10 mouse cellular contexts compared by ENCODE assay signal in the genomic region with DNA sequence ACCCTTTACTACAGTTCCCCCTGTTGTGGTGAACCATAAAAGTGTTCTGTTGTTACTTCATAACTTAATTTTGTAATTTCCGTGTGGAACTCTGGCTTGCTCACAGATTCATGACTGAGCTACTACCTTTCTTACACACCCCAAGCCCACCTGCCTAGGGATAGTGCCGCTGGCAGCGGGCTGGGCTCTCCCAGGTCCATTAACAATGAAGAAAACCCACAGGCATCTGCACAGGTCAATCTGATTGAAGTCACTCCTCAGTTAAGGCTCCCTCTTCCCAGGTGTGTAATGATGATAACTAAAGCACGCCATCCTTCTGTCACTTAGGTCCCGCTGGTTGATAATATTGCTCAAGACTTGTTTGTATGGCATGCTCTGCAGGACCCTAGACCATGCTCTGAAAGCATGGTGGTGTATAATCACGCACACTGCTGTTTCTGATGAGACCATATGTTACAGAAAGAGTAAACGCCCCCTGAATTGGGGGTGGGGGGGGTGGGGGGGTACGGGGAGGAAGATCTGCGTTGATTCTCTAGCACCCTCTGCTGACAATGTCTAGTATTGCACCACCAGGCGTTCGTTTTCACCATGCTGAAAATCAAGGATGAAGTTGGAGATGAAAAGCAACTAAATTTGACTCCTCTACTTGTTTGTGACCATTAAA. TPM values are rescaled to one million over a fixed set of nuclear protein-coding genes. Genes with fewer than 3 reads are reported as not detected.
DNase-seq lines count a peak whose midpoint lies in the region; ATAC-seq lines count a peak whose summit lies in the region.
"Had no signal": no experiment of that assay in that cellular context is flagged by ENCODE, and none has a peak within 500 bp of the region (broad histone marks: within the 10 kb centered on the region; RNA-seq: fewer than 3 reads in every experiment).

No protein-coding gene starts in this region.

- DNase-seq in heart, adult 8-10 months (ENCODE audit: low spot score), result peak; percentile 26
- no peak for DNase-seq in heart, adult 9 months (ENCODE audit: low spot score in 2 of 2)
- DNase-seq in c-Kit-negative CD71-positive TER-119-positive erythroid progenitor cells, embryonic 14.5 days (ENCODE audit: low read depth, low spot score), result peak; percentile 20
- peak; percentile 40 to 64 for DNase-seq in left cerebral cortex, postnatal 14 days (ENCODE audit: low spot score in 2 of 2)
- DNase-seq in Muller cell, postnatal 12 days (ENCODE audit: inconsistent ontology term), result no peak

- intact Hi-C loops in left cerebral cortex, postnatal 14 days (cut with DNase I), result loop anchor here (5.0 kb wide), 1 partner anchor 78 kb away; no protein-coding TSS in a partner anchor

- H3K27me3 ChIP-seq in midbrain, embryonic 12.5 days, result no peaks in the 10 kb centered on the region; the same call in 1 of the 2 replicates
- H3K27me3 ChIP-seq: embryonic facial prominence, embryonic 15.5 days; lung, embryonic 15.5 days had no signal

- H3K9me3 ChIP-seq in midbrain, embryonic 12.5 days, result no peaks in the 10 kb centered on the region
- H3K9me3 ChIP-seq: embryonic facial prominence, embryonic 15.5 days; lung, embryonic 15.5 days had no signal

- no peak overlapping the region for H3K9ac ChIP-seq in midbrain, embryonic 12.5 days (replicated peaks)
- H3K9ac ChIP-seq: embryonic facial prominence, embryonic 15.5 days; lung, embryonic 15.5 days had no signal

- peak; percentile 47 for ATAC-seq in CD4-positive, CD25-positive, alpha-beta regulatory T cell, adult 4 months
- ATAC-seq in granulocyte monocyte progenitor cell, adult 5-6 weeks (replicated peaks; ENCODE audit: poor library complexity, severe bottlenecking), result peak; percentile 59
- ATAC-seq in midbrain, embryonic 12.5 days (ENCODE audit: low FRiP score, low read depth), result peak; percentile 57; the same call in 1 of the 2 replicates

- no peak overlapping the region for H3K4me3 ChIP-seq in midbrain, embryonic 12.5 days
- H3K4me3 ChIP-seq: embryonic facial prominence, embryonic 15.5 days; lung, embryonic 15.5 days had no signal

- H3K36me3 ChIP-seq in midbrain, embryonic 12.5 days, result no peaks in the 10 kb centered on the region
- H3K36me3 ChIP-seq: embryonic facial prominence, embryonic 15.5 days; lung, embryonic 15.5 days had no signal

- WGBS in midbrain, embryonic 12.5 days, result 35% methylated on average over 11 of the region's 11 CpGs

- no peak overlapping the region; the same call in 1 of the 2 replicates for H3K4me2 ChIP-seq in midbrain, embryonic 12.5 days (replicated peaks)
- H3K4me2 ChIP-seq: embryonic facial prominence, embryonic 15.5 days; lung, embryonic 15.5 days had no signal

- H3K27ac ChIP-seq in midbrain, embryonic 12.5 days (replicated peaks), result no peak overlapping the region
- H3K27ac ChIP-seq: embryonic facial prominence, embryonic 15.5 days; lung, embryonic 15.5 days had no signal

- no peaks in the 10 kb centered on the region for H3K4me1 ChIP-seq in midbrain, embryonic 12.5 days
- H3K4me1 ChIP-seq: lung, embryonic 15.5 days had no signal

RNA-seq across cellular contexts. Expression of a gene that starts 5.6 kb away (rescaled TPM):
- 10 to 100 TPM; 18.2 to 23.2 (median 20.7) TPM for total RNA-seq in heart, adult 8-10 months (2022)
- polyA plus RNA-seq in CD4-positive, CD25-positive, alpha-beta regulatory T cell, adult 4 months (2017; shearing (Covaris generic)), result 10 to 100 TPM; 65.6 to 66.1 TPM
- 74.5 and 101 TPM in 2 replicates for total RNA-seq in granulocyte monocyte progenitor cell, adult 5-6 weeks (2014; fragmentation: Nextera tagmentation)
- total RNA-seq in granulocyte monocyte progenitor cell, adult 5-6 weeks (2017), result 83.3 and 85.8 TPM in 2 replicates
- 10 to 100 TPM; 73.6 to 75.1 TPM for total RNA-seq in left cerebral cortex, postnatal 14 days (2021)
- polyA plus RNA-seq in midbrain, embryonic 12.5 days (2016; fragmentation: Nextera tagmentation; extraction: Ambion mirVana), result 109 and 118 TPM in 2 replicates

Comparison
In these comparisons a context has a peak if more than half of its experiments do, and no peak if none do; other contexts are left out.
1. DNase-seq: peak in heart, adult 8-10 months (single experiment), c-Kit-negative CD71-positive TER-119-positive erythroid progenitor cells, embryonic 14.5 days (single experiment) and left cerebral cortex, postnatal 14 days (2 of 2); none in heart, adult 9 months (0 of 2) and Muller cell, postnatal 12 days (single experiment).
2. Peak in every context shown above with its lines, with median percentiles within 50 percentile points of each other: ATAC-seq.